Mouse (Mus musculus) ES-Bruce4 (cell line): Measurements from ENCODE around the gene Col4a2. TPM values are rescaled to one million over a fixed set of nuclear protein-coding genes. Genes with fewer than 3 reads are reported as not detected.

ENCODE experiments used
- H3K27ac ChIP-seq: 2 replicates; pipeline ENCODE4 v1.5.1; 2012; ENCODE audit warnings: low read length, inconsistent platforms; ENCODE audit not compliant: insufficient read depth
- H3K27me3 ChIP-seq: 2 replicates; pipeline ENCODE4 v1.6.1; 2012; ENCODE audit warnings: mild to moderate bottlenecking, low read length, inconsistent platforms; ENCODE audit not compliant: control insufficient read depth, poor library complexity, insufficient read depth, severe bottlenecking
- H3K36me3 ChIP-seq: 2 replicates; pipeline ENCODE4 v1.6.1; 2012; ENCODE audit warnings: inconsistent platforms, mild to moderate bottlenecking, low read length, moderate library complexity; ENCODE audit not compliant: control insufficient read depth, poor library complexity, insufficient read depth, severe bottlenecking
- H3K4me1 ChIP-seq: one replicate; pipeline ENCODE4 v1.8.1; 2011; ENCODE audit warnings: low read length; ENCODE audit not compliant: control insufficient read depth, insufficient read depth
- H3K4me3 ChIP-seq: 2 replicates; pipeline ENCODE4 v1.5.1; 2011; ENCODE audit warnings: low read depth, mild to moderate bottlenecking, low read length
- H3K9ac ChIP-seq: 2 replicates; pipeline ENCODE4 v1.6.1; 2012; ENCODE audit warnings: low read depth, mild to moderate bottlenecking, inconsistent platforms; ENCODE audit not compliant: poor library complexity, severe bottlenecking
- H3K9me3 ChIP-seq: replicated peaks from 2 replicates; pipeline ENCODE4 v1.6.1; 2012; ENCODE audit warnings: mild to moderate bottlenecking, low read length, inconsistent platforms; ENCODE audit not compliant: control insufficient read depth, poor library complexity, insufficient read depth, severe bottlenecking
- CTCF ChIP-seq: IDR thresholded peaks from one replicate; pipeline ENCODE4 v1.8.1; 2011; ENCODE audit warnings: low read depth, low read length
- EP300 ChIP-seq: IDR thresholded peaks from 2 replicates; pipeline ENCODE4 v1.6.1; 2011; ENCODE audit warnings: low read depth, low read length; ENCODE audit not compliant: insufficient read depth
- POLR2A ChIP-seq: IDR thresholded peaks from one replicate; pipeline ENCODE4 v1.8.1; 2011; ENCODE audit warnings: low read length; ENCODE audit not compliant: insufficient read depth
- polyA plus RNA-seq: library from polyadenylated mRNA; stranded (reverse); fragments of >200 nt; gene quantifications from 2 replicates; pipeline ENCODE4 v1.2.4, GENCODE M21; 2011; ENCODE audit warnings: low read depth; ENCODE audit not compliant: missing spikeins, insufficient read depth, insufficient read length

Gene Col4a2
- polyA plus RNA-seq, 1 experiment: 30.3 TPM

- Histone ChIP-seq H3K4me3 (no peak overlapping the region), H3K36me3 (no peaks in the 10 kb centered on the region), H3K9ac (no peak overlapping the region), H3K27ac (no peak overlapping the region), H3K4me1 (no peaks in the 10 kb centered on the region), H3K27me3 (no peaks in the 10 kb centered on the region), H3K9me3 (no peaks in the 10 kb centered on the region)
- TF ChIP-seq CTCF: no peak
- no peak for TF ChIP-seq EP300
- TF ChIP-seq POLR2A: no peak
These were observed 144.7 kb downstream of the Col4a2 start for GRCm38 (mm10) chr8:11457278-11457677.

GRCm38 (mm10) chr8:11457981-11458836 lies 145.6 kb downstream of the Col4a2 start:
- H3K36me3 ChIP-seq: no peaks in the 10 kb centered on the region
- H3K27ac ChIP-seq: no peak overlapping the region
- no peak overlapping the region for H3K4me3 ChIP-seq
- no peaks in the 10 kb centered on the region for H3K27me3 ChIP-seq
- H3K9me3 ChIP-seq: no peaks in the 10 kb centered on the region
- TF ChIP-seq EP300: no peak
- no peak for TF ChIP-seq CTCF
- no peak for TF ChIP-seq POLR2A
- H3K4me1 ChIP-seq: no peaks in the 10 kb centered on the region
- no peak overlapping the region for H3K9ac ChIP-seq

GRCm38 (mm10) chr8:11459016-11459415 lies 146.4 kb downstream of the Col4a2 start:
- Histone ChIP-seq H3K9ac (no peak overlapping the region), H3K4me1 (no peaks in the 10 kb centered on the region), H3K27ac (no peak overlapping the region)

DNA sequence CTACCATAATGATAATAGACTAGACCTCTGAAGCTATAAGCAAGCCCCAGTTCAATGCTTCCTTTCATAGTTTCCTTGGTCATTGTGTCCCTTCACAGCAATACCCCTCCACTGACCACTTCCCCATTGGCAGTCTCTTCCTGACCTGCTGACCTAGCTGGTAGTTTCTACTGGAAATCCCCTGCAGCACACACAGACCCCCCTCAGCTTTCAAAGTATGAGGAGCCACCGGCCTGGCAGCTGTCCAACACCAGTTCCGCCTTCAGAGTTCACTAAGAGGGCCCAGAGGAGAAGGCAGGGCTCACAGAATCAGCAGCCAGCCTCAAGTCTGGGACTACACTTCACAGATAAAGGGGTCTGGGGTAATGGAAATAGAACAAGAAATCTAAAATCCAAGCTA lies 148.3 kb downstream of the Col4a2 start:
- no peak overlapping the region for H3K9ac ChIP-seq
- no peak overlapping the region for H3K27ac ChIP-seq
- no peak overlapping the region for H3K4me3 ChIP-seq
- H3K27me3 ChIP-seq: no peaks in the 10 kb centered on the region
- TF ChIP-seq EP300 (no peak), CTCF (no peak), POLR2A (no peak)
- H3K4me1 ChIP-seq: no peaks in the 10 kb centered on the region
- no peaks in the 10 kb centered on the region for H3K9me3 ChIP-seq
- H3K36me3 ChIP-seq: no peaks in the 10 kb centered on the region

More at GRCm38 (mm10) chr8:11459016-11459415, 146.4 kb downstream of the Col4a2 start:
- Histone ChIP-seq H3K9me3 (no peaks in the 10 kb centered on the region), H3K27me3 (no peaks in the 10 kb centered on the region), H3K36me3 (no peaks in the 10 kb centered on the region), H3K4me3 (no peak overlapping the region)
- TF ChIP-seq EP300: no peak
- TF ChIP-seq POLR2A: no peak
- no peak for TF ChIP-seq CTCF

DNA sequence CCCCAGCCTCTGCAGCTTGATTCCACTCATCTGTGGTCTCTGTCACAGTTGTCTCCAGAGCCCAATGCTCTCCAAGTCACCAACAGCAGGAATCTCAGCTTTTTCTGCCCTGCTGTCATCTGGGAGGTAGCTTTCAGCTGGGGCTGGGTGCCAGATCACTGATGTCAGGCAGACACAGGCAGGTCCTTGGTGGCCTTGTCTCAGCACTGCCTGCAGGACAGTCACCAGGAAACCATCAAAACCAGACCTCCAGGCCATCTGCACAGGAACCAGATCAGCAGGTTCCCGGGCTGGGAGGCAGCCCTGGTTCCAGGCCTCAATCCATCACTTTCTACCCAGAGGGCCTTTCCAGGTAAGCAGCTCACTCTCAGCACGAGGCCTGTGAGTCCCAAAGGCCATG lies 149.2 kb downstream of the Col4a2 start:
- Histone ChIP-seq H3K4me3 (no peak overlapping the region), H3K9ac (no peak overlapping the region), H3K36me3 (no peaks in the 10 kb centered on the region), H3K27me3 (no peaks in the 10 kb centered on the region), H3K9me3 (no peaks in the 10 kb centered on the region), H3K4me1 (no peaks in the 10 kb centered on the region), H3K27ac (no peak overlapping the region)
- no peak for TF ChIP-seq POLR2A
- TF ChIP-seq EP300: no peak
- no peak for TF ChIP-seq CTCF

DNA sequence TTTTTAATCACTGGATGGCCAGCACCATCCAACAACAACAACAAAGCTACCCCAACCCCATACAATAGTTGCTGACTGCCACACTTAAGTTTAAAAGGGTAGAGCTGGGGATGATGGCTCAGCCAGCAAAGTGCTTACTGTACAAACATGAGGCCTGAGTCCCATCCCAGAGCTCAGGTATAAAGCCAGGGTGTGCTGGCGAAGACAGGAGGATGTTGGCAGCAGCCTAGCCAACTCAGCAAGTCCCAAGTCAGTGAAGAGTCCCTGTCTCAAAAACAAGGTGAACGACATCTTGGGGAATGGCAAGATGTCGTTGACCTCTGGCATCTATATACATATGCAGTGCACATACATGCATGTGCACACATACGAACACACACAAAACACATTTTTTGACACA lies 150.0 kb downstream of the Col4a2 start:
- Histone ChIP-seq H3K9ac (no peak overlapping the region), H3K4me3 (no peak overlapping the region), H3K4me1 (no peaks in the 10 kb centered on the region), H3K9me3 (no peaks in the 10 kb centered on the region), H3K36me3 (no peaks in the 10 kb centered on the region), H3K27ac (no peak overlapping the region), H3K27me3 (no peaks in the 10 kb centered on the region)
- TF ChIP-seq CTCF: no peak
